Mouse (Mus musculus) gastrocnemius, postnatal 10 days (tissue): ENCODE data around the gene Epb41l1. TPM values are rescaled to one million over a fixed set of nuclear protein-coding genes. Genes with fewer than 3 reads are reported as not detected.

Experiments used
- microRNA-seq, 2 experiments: library from miRNA; unstranded; fragments of <30 nt; microRNA quantifications; one replicate each; pipeline ENCODE4 v1.2.0; 2021
- total RNA-seq, 2 experiments: library from RNA; stranded (reverse); gene quantifications; 2 replicates each; pipeline ENCODE4 v1.2.3; 2021

Gene Epb41l1
- total RNA-seq, 2 experiments from 2014 or later, result 16.1 to 18.9 TPM

Small RNA genes within 50 kb of the gene (microRNA-seq; reads per million reads assigned to microRNA genes)
- gene Gm22758, result 0 reads per million in 2 experiments

Other genes with a start within 250 kb of the Epb41l1 start
- 100 to 1,000 TPM; 139 to 199 TPM for gene Rbm39, start 240.7 kb upstream of the Epb41l1 start, total RNA-seq
- gene Phf20, start 224.4 kb upstream of the Epb41l1 start, total RNA-seq, result 10 to 100 TPM; 25.1 to 27.3 TPM
- gene Cnbd2, start 108.6 kb upstream of the Epb41l1 start, total RNA-seq, result 1 to 10 TPM; 1.5 to 1.7 TPM
- gene Scand1, start 108.2 kb upstream of the Epb41l1 start, total RNA-seq, result 10 to 100 TPM; 65.9 to 66.4 TPM
- 10 to 100 TPM; 16.2 to 18.6 TPM for gene Aar2, start 126.7 kb downstream of the Epb41l1 start, total RNA-seq
- gene Dlgap4, start 192.8 kb downstream of the Epb41l1 start, total RNA-seq, result 100 to 1,000 TPM in 1 of 2 experiments, 10 to 100 TPM in 1; 76.5 to 102 TPM